Mouse (Mus musculus): ENCODE measurements at regions not wholly inside any gene's neighbourhood (a gene's known extent, or its start where the extent isn't known, plus 50 kb on each side); places are given as distances from the start of the nearest gene placed in this dataset.
A peak's percentile ranks its signal among the peaks of the same experiment; 100 is the strongest.

GRCm38 (mm10) chr1:88567198-88567597 is 57.3 kb upstream of the Glrp1 start:
- no peaks in the 10 kb centered on the region for H3K27me3 ChIP-seq (replicated peaks; ENCODE audit: control insufficient read depth, insufficient read depth, low read length)
- H3K9me3 ChIP-seq (ENCODE audit: control insufficient read depth, low read length), result peaks cover 2% of the 10 kb centered on the region; the same call in 1 of the 2 replicates
- H3K4me1 ChIP-seq (replicated peaks; ENCODE audit: control insufficient read depth, insufficient read depth, low read length), result no peaks in the 10 kb centered on the region
- H3K36me3 ChIP-seq (ENCODE audit: control insufficient read depth, insufficient read depth, low read length), result no peaks in the 10 kb centered on the region
- no peak overlapping the region for H3K4me2 ChIP-seq (ENCODE audit: low read length)
- H3K27ac ChIP-seq (ENCODE audit: low read depth), result no peak overlapping the region
- ATAC-seq (replicated peaks; ENCODE audit: low FRiP score, low TSS enrichment, low read depth) (no peak), DNase-seq (ENCODE audit: low spot score) (no peak)
- H3K9ac ChIP-seq (ENCODE audit: low read length), result no peak overlapping the region
- no peak overlapping the region for H3K4me3 ChIP-seq (ENCODE audit: low read depth, low read length)
- 94% methylated on average over 1 of the region's 1 CpGs for WGBS

GRCm38 (mm10) chr1:88566426-88566825 is 56.6 kb upstream of the Glrp1 start:
- Histone ChIP-seq H3K27ac (ENCODE audit: low read depth) (no peak overlapping the region), H3K36me3 (ENCODE audit: control insufficient read depth, insufficient read depth, low read length) (no peaks in the 10 kb centered on the region), H3K9ac (ENCODE audit: low read length) (no peak overlapping the region), H3K4me2 (ENCODE audit: low read length) (no peak overlapping the region), H3K4me1 (replicated peaks; ENCODE audit: control insufficient read depth, insufficient read depth, low read length) (no peaks in the 10 kb centered on the region), H3K27me3 (replicated peaks; ENCODE audit: control insufficient read depth, insufficient read depth, low read length) (no peaks in the 10 kb centered on the region), H3K4me3 (ENCODE audit: low read depth, low read length) (no peak overlapping the region), H3K9me3 (ENCODE audit: control insufficient read depth, low read length) (no peaks in the 10 kb centered on the region)
- ATAC-seq (replicated peaks; ENCODE audit: low FRiP score, low TSS enrichment, low read depth), result no peak
- no peak for DNase-seq (ENCODE audit: low spot score)

DNA sequence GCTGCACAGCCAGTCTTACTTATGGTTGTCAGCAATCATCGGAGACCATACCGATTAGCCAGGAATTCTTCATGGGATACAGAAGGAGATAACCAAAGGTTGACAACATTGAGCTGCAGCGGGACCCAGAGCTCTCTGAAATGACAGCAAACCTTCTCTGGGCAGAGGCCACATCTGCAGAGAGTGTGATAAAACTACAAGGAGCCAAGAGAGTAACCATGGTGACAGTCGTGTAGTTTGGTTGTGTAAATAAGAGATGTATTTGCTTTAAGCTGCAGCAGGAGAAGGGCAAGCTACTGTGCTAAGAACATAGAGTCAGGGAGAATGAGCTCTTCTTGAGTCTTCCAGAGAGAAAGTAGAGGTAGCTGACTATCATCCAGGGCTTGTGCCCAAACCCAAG is 55.0 kb upstream of the Glrp1 start:
- H3K9me3 ChIP-seq (ENCODE audit: control insufficient read depth, low read length), result no peaks in the 10 kb centered on the region
- no peaks in the 10 kb centered on the region for H3K36me3 ChIP-seq (ENCODE audit: control insufficient read depth, insufficient read depth, low read length)
- no peak overlapping the region for H3K4me3 ChIP-seq (ENCODE audit: low read depth, low read length)
- no peak overlapping the region for H3K27ac ChIP-seq (ENCODE audit: low read depth)
- peaks cover 6% of the 10 kb centered on the region; the same call in 1 of the 2 replicates for H3K4me1 ChIP-seq (replicated peaks; ENCODE audit: control insufficient read depth, insufficient read depth, low read length)
- DNase-seq (ENCODE audit: low spot score) (no peak), ATAC-seq (replicated peaks; ENCODE audit: low FRiP score, low TSS enrichment, low read depth) (no peak)
- no peaks in the 10 kb centered on the region for H3K27me3 ChIP-seq (replicated peaks; ENCODE audit: control insufficient read depth, insufficient read depth, low read length)
- no peak overlapping the region for H3K9ac ChIP-seq (ENCODE audit: low read length)
- H3K4me2 ChIP-seq (ENCODE audit: low read length), result no peak overlapping the region
- WGBS, result 59% methylated on average over 4 of the region's 4 CpGs

- 43% methylated on average over 3 of the region's 3 CpGs for WGBS
- H3K4me3 ChIP-seq (ENCODE audit: low read depth, low read length), result no peak overlapping the region
- no peaks in the 10 kb centered on the region for H3K36me3 ChIP-seq (ENCODE audit: control insufficient read depth, insufficient read depth, low read length)
- no peak; the same call in 1 of the 2 replicates for ATAC-seq (replicated peaks; ENCODE audit: low FRiP score, low TSS enrichment, low read depth)
- no peak overlapping the region for H3K4me2 ChIP-seq (ENCODE audit: low read length)
- H3K9ac ChIP-seq (ENCODE audit: low read length), result no peak overlapping the region
- no peak overlapping the region for H3K27ac ChIP-seq (ENCODE audit: low read depth)
- H3K9me3 ChIP-seq (ENCODE audit: control insufficient read depth, low read length), result no peaks in the 10 kb centered on the region
- peak; percentile 86 for DNase-seq (ENCODE audit: low spot score)
- no peaks in the 10 kb centered on the region for H3K27me3 ChIP-seq (replicated peaks; ENCODE audit: control insufficient read depth, insufficient read depth, low read length)
- H3K4me1 ChIP-seq (replicated peaks; ENCODE audit: control insufficient read depth, insufficient read depth, low read length), result peaks cover 12% of the 10 kb centered on the region
Measured at GRCm38 (mm10) chr1:88562361-88562760, 52.5 kb upstream of the Glrp1 start.

- H3K9ac ChIP-seq (ENCODE audit: low read length), result no peak overlapping the region
- no peaks in the 10 kb centered on the region for H3K36me3 ChIP-seq (ENCODE audit: control insufficient read depth, insufficient read depth, low read length)
- H3K27ac ChIP-seq (ENCODE audit: low read depth), result no peak overlapping the region
- H3K27me3 ChIP-seq (replicated peaks; ENCODE audit: control insufficient read depth, insufficient read depth, low read length), result no peaks in the 10 kb centered on the region
- H3K4me1 ChIP-seq (replicated peaks; ENCODE audit: control insufficient read depth, insufficient read depth, low read length), result peaks cover 12% of the 10 kb centered on the region
- no peaks in the 10 kb centered on the region for H3K9me3 ChIP-seq (ENCODE audit: control insufficient read depth, low read length)
- no peak overlapping the region for H3K4me2 ChIP-seq (ENCODE audit: low read length)
- WGBS, result 44% methylated on average over 8 of the region's 8 CpGs
- ATAC-seq (replicated peaks; ENCODE audit: low FRiP score, low TSS enrichment, low read depth) (no peak), DNase-seq (ENCODE audit: low spot score) (no peak)
- no peak overlapping the region for H3K4me3 ChIP-seq (ENCODE audit: low read depth, low read length)
Measured at GRCm38 (mm10) chr1:88560771-88561170, 50.9 kb upstream of the Glrp1 start.
